Mouse (Mus musculus) myocyte (in vitro differentiated cells): ENCODE measurements around the gene Baz1a. TPM values are rescaled to one million over a fixed set of nuclear protein-coding genes. Genes with fewer than 3 reads are reported as not detected.

ENCODE experiments used
- H3K27me3 ChIP-seq: one replicate; pipeline ENCODE4 v1.6.1; 2011; ENCODE audit not compliant: control insufficient read depth, insufficient read depth, insufficient read length
- H3K36me3 ChIP-seq: one replicate; pipeline ENCODE4 v1.6.1; 2011; ENCODE audit not compliant: control insufficient read depth, insufficient read depth
- H3K4me2 ChIP-seq: one replicate; pipeline ENCODE4 v1.6.1; 2011; ENCODE audit warnings: low read depth, control low read depth
- H3K4me3 ChIP-seq: one replicate; pipeline ENCODE4 v1.5.1; 2011; ENCODE audit warnings: mild to moderate bottlenecking, control low read depth, moderate library complexity
- H3K79me2 ChIP-seq: one replicate; pipeline ENCODE4 v1.6.1; 2011; ENCODE audit not compliant: control insufficient read depth, insufficient read depth
- H3ac ChIP-seq: one replicate; pipeline ENCODE4 v1.6.1; 2011; ENCODE audit not compliant: control insufficient read depth, insufficient read length
- CEBPB ChIP-seq: IDR thresholded peaks from 2 replicates; pipeline ENCODE4 v1.6.1; 2011; ENCODE audit warnings: mild to moderate bottlenecking, moderate library complexity; ENCODE audit not compliant: poor library complexity, insufficient read depth, severe bottlenecking
- E2F4 ChIP-seq: IDR thresholded peaks from one replicate; pipeline ENCODE4 v1.6.1; 2011; ENCODE audit warnings: mild to moderate bottlenecking, control low read depth, moderate library complexity; ENCODE audit not compliant: insufficient read depth
- MAX ChIP-seq: IDR thresholded peaks from one replicate; pipeline ENCODE4 v1.6.1; 2011; ENCODE audit warnings: low read depth, mild to moderate bottlenecking, control low read depth
- MYOD1 ChIP-seq, 3 experiments: IDR thresholded peaks; one replicate each; pipeline ENCODE4 v1.6.1; 2011; ENCODE audit warnings: control low read depth in 2 of 3, low read depth in 2 of 3, mild to moderate bottlenecking in 2 of 3, moderate library complexity in 1 of 3; ENCODE audit not compliant: insufficient read length in 2 of 3, control insufficient read depth in 1 of 3
- MYOG ChIP-seq, 3 experiments: IDR thresholded peaks; one replicate each; pipeline ENCODE4 v1.6.1; 2011; ENCODE audit warnings: control low read depth in 2 of 3, low read depth in 2 of 3, mild to moderate bottlenecking in 2 of 3; ENCODE audit not compliant: insufficient read length in 2 of 3, control insufficient read depth in 1 of 3, insufficient read depth in 1 of 3
- POLR2A ChIP-seq: IDR thresholded peaks from one replicate; pipeline ENCODE4 v1.6.1; 2011; ENCODE audit warnings: low read depth, mild to moderate bottlenecking, control low read depth, moderate library complexity; ENCODE audit not compliant: insufficient read length
- POLR2AphosphoS2 ChIP-seq: IDR thresholded peaks from one replicate; pipeline ENCODE4 v1.6.1; 2011; ENCODE audit warnings: low read depth, control low read depth; ENCODE audit not compliant: insufficient read length
- REST ChIP-seq: IDR thresholded peaks from one replicate; pipeline ENCODE4 v1.6.1; 2011; ENCODE audit warnings: mild to moderate bottlenecking, control low read depth, moderate library complexity; ENCODE audit not compliant: insufficient read depth, insufficient read length
- SRF ChIP-seq: IDR thresholded peaks from one replicate; pipeline ENCODE4 v1.6.1; 2011; ENCODE audit warnings: low read depth; ENCODE audit not compliant: control insufficient read depth, insufficient read length
- TCF12 ChIP-seq: IDR thresholded peaks from one replicate; pipeline ENCODE4 v1.6.1; 2011; ENCODE audit warnings: mild to moderate bottlenecking, control low read depth; ENCODE audit not compliant: poor library complexity, insufficient read depth, severe bottlenecking
- TCF3 ChIP-seq: IDR thresholded peaks from one replicate; pipeline ENCODE4 v1.6.1; 2011; ENCODE audit warnings: low read depth, control low read depth; ENCODE audit not compliant: insufficient read length
- USF1 ChIP-seq: IDR thresholded peaks from one replicate; pipeline ENCODE4 v1.6.1; 2011; ENCODE audit warnings: low read depth, mild to moderate bottlenecking, control low read depth, moderate library complexity
- polyA plus RNA-seq: library from polyadenylated mRNA; unstranded; fragments of >200 nt; fragmentation: generic; extraction: Trizol; gene quantifications from one replicate; pipeline ENCODE4 v1.2.1, GENCODE M21; 2012; ENCODE audit warnings: missing spikeins

Gene Baz1a
- polyA plus RNA-seq, 1 experiment: 7.6 TPM

DNA sequence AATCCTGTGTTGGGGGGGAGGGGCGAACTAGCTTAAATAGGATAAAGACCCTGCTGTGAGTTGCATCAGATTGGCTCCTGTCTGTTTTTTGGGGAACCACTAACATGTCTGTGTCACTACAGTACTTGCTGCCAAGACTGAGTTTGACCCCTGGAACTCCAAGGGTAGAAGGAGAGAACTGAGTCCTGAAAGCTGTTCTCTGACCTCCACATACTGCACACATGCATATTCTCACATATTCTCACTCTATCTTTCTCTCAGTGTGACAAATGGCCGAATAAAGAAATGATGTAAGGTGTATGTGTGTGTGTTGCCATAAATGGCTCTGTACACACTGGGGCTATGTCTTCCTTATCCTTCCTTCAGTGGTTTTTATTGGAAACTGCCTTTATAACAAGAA lies 9.1 kb upstream of the Baz1a start:
- Histone ChIP-seq H3K36me3 (no peaks in the 10 kb centered on the region), H3K4me3 (no peak overlapping the region), H3K4me2 (no peak overlapping the region), H3ac (no peak overlapping the region), H3K27me3 (no peaks in the 10 kb centered on the region), H3K79me2 (no peaks in the 10 kb centered on the region)
- TF ChIP-seq USF1 (no peak), MAX (no peak), POLR2AphosphoS2 (no peak), POLR2A (no peak), CEBPB (no peak), E2F4 (no peak), TCF3 (no peak), MYOD1 (IDR thresholded peaks at IDR 0.05; ENCODE audit: control insufficient read depth in 1 of 3, insufficient read length in 2 of 3, low read depth in 2 of 3) (no peak), SRF (no peak), TCF12 (no peak), REST (no peak)

DNA sequence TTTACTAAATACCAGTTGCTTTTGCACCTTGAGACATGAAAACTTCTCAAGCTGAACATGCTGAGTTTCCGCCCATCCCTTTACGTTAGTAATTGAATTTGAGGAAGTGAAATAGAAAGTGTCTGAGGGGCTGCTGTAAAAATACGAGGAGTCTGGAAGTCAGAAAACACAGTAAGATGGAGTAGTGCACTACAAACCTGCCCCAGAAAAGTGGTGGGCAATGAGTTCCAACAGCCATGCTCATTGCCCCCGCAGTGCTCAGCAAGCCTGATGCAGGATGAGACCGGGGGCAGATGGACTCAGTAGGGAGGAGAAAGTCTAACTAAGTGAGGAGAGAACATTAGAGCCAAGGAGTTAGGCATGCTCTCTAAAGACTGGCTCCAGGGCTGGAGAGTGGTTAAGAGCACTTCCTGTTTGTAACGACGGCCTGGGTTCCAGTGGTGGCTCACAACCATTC lies 5.3 kb upstream of the Baz1a start:
- Histone ChIP-seq H3K27me3 (no peaks in the 10 kb centered on the region), H3K79me2 (no peaks in the 10 kb centered on the region), H3K4me3 (no peak overlapping the region), H3ac (no peak overlapping the region), H3K4me2 (no peak overlapping the region), H3K36me3 (no peaks in the 10 kb centered on the region)
- no peak for TF ChIP-seq MYOD1 (IDR thresholded peaks at IDR 0.05; ENCODE audit: control insufficient read depth in 1 of 3, insufficient read length in 2 of 3, low read depth in 2 of 3)
- no peak for TF ChIP-seq POLR2A
- no peak for TF ChIP-seq E2F4
- TF ChIP-seq SRF: no peak
- no peak for TF ChIP-seq TCF12
- no peak for TF ChIP-seq USF1

DNA sequence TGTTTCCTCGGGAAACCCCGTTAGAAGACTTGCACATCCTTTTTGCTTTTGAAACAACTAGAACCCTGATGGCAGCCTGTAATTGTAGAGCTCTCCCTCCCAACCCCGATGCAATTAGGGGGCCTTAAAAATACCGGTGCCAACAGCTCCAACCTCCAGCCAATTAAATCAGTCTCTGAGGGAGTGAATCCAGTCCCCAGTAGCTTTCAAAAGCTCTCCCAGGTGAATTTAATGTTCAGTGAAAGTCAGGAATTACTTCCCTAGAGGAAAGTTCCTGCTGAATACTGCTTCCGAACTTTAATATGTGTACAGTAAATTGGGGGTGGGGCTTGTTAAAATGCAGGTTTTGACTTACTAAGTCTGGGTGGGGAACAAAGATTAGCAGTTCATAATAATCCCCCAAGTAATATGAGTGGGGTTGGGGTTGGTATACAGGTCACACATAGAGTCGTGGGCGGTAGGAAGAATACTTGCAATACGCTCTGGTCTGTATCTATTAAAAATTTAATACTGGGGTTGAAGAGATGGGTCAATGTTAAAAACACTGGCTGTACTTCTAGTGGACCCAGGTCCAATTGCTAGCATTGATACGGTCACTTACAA lies 3.1 kb upstream of the Baz1a start:
- TF ChIP-seq MAX: no peak
- no peaks in the 10 kb centered on the region for H3K27me3 ChIP-seq
- no peak overlapping the region for H3K4me3 ChIP-seq
- H3ac ChIP-seq: no peak overlapping the region
- H3K4me2 ChIP-seq: no peak overlapping the region
- no peaks in the 10 kb centered on the region for H3K79me2 ChIP-seq
- H3K36me3 ChIP-seq: no peaks in the 10 kb centered on the region

DNA sequence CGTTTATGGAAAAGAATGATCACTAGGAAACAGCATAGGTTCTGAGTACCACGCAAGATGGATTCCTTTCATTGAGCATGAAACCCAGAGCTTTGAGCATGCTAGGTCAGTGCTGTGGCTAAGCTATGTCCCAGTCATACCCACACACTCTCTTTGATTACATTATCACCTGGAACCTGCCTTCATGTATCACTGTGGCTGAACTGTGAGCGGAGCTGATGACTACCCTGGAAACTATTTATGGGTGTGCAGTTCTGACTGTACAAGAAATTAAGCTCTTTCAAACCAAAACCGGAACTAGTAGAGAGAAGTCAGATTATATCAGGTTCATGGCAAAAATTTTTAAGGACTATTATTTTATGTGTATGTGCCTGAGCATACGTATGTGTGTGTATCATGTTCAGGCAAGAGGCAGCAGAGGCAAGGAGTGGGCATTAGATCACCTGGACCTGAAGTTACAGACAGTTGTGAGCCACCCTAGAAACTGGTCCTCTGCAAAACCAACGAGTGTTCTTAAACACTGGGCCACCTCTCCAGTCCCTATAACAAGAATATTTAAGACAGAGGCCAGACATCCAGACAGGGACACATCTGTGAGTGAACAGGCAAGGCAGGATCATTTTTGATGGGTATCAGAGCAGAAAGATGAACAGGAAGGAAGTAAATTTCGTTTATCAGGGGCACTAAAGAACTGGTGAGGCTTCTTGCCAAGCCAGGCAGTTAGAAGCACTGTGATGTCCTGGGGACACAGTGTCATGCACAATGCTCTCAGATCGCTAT lies 2.4 kb upstream of the Baz1a start:
- H3ac ChIP-seq: no peak overlapping the region
- no peaks in the 10 kb centered on the region for H3K79me2 ChIP-seq
- H3K4me2 ChIP-seq: no peak overlapping the region
- H3K27me3 ChIP-seq: peaks cover 2% of the 10 kb centered on the region
- TF ChIP-seq MYOG (IDR thresholded peaks at IDR 0.05; ENCODE audit: control insufficient read depth in 1 of 3, insufficient read depth in 1 of 3, insufficient read length in 2 of 3, low read depth in 2 of 3): no peak
- no peak for TF ChIP-seq TCF3
- no peak for TF ChIP-seq MAX
- no peaks in the 10 kb centered on the region for H3K36me3 ChIP-seq
- H3K4me3 ChIP-seq: no peak overlapping the region

DNA sequence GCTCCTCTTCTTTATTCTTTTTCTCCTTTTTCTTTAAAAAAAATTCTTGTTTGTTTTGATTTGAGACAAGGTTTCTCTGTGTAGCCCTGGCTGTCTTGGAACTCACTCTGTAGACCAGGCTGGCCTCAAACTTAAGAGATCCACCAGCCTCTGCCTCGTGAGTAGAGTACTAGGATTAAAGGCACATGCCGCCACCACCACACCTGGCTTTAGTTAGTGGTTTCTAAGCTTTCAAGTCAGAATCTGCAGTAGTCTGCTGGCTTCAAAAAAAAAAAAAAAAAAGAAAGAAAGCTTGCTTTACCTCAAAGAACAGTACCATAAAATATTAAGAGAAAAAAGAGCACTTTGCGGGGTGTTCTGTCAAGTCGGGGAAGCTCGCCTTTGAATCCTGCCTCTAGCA lies 1.3 kb upstream of the Baz1a start:
- Histone ChIP-seq H3K36me3 (no peaks in the 10 kb centered on the region), H3K4me3 (no peak overlapping the region), H3K4me2 (no peak overlapping the region), H3ac (no peak overlapping the region), H3K79me2 (no peaks in the 10 kb centered on the region), H3K27me3 (peaks cover 6% of the 10 kb centered on the region)
- TF ChIP-seq MYOD1 (IDR thresholded peaks at IDR 0.05; ENCODE audit: control insufficient read depth in 1 of 3, insufficient read length in 2 of 3, low read depth in 2 of 3) (no peak), USF1 (no peak), POLR2A (no peak), E2F4 (no peak)

DNA sequence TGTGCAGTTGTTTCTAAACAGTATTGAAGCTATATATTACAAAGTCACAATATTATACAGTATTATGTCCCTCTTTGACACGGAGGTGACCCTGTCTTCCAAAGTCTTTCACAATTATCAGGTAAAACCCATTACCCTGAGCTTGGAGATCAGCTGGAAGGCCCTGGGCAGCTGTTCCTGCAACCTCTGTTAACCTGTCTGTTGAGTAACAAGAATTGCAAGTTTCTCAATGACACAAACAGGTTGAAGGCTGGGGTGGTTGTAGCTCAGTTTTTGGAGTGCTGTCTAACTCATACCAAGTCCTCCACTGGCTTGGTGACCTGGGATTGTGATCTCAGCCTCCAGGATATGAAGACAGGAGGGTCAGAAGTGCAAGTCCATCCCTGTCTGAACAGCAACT lies 1.1 kb downstream of the Baz1a start:
- H3K27me3 ChIP-seq: peaks cover 6% of the 10 kb centered on the region
- no peak overlapping the region for H3K4me3 ChIP-seq
- no peak overlapping the region for H3ac ChIP-seq
- no peaks in the 10 kb centered on the region for H3K79me2 ChIP-seq
- no peak overlapping the region for H3K4me2 ChIP-seq
- H3K36me3 ChIP-seq: no peaks in the 10 kb centered on the region
- no peak for TF ChIP-seq MYOG (IDR thresholded peaks at IDR 0.05; ENCODE audit: control insufficient read depth in 1 of 3, insufficient read depth in 1 of 3, insufficient read length in 2 of 3, low read depth in 2 of 3)
- TF ChIP-seq REST: no peak
- no peak for TF ChIP-seq E2F4
- TF ChIP-seq MYOD1 (IDR thresholded peaks at IDR 0.05; ENCODE audit: control insufficient read depth in 1 of 3, insufficient read length in 2 of 3, low read depth in 2 of 3): no peak
- no peak for TF ChIP-seq MAX
- no peak for TF ChIP-seq TCF3
- TF ChIP-seq POLR2A: no peak
- no peak for TF ChIP-seq CEBPB
